Mouse (Mus musculus): ENCODE measurements at regions not wholly inside any gene's neighbourhood (a gene's known extent, or its start where the extent isn't known, plus 50 kb on each side); places are given as distances from the start of the nearest gene placed in this dataset.

DNA sequence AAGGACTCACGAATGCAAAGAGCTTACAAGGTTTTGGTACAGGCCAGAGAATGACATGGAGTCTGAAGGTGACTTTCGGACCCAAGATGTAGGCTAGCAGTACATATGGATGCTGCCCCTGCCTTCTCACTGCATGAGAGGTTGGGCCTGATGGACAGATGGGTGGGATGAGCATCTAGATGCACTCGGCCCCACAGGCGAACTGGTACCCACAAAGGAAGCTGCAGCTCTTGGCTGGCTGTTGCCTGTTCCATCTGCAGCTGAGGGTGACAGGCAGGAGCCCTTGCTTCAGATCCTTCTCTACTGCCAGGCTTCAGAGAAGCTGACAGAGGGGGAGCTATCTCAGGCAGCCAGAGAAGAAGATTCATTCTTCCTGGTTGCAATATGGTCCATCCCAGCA lies 216.8 kb upstream of the Tas2r119 start:
- Histone ChIP-seq H3K4me1 (ENCODE audit: control insufficient read depth, insufficient read depth, low read length) (no peaks in the 10 kb centered on the region), H3K36me3 (ENCODE audit: control insufficient read depth, insufficient read depth, low read length) (no peaks in the 10 kb centered on the region), H3K4me3 (ENCODE audit: low read depth, low read length) (no peak overlapping the region), H3K4me2 (ENCODE audit: low read length) (no peak overlapping the region), H3K27ac (ENCODE audit: low read length) (no peak overlapping the region), H3K9ac (ENCODE audit: low read depth, low read length) (no peak overlapping the region), H3K9me3 (replicated peaks; ENCODE audit: control insufficient read depth, low read length, poor library complexity, severe bottlenecking) (no peaks in the 10 kb centered on the region), H3K27me3 (ENCODE audit: control insufficient read depth, insufficient read depth, low read depth, low read length) (no peaks in the 10 kb centered on the region)
- WGBS: 81% methylated on average over 4 of the region's 4 CpGs
- no peak for ATAC-seq

DNA sequence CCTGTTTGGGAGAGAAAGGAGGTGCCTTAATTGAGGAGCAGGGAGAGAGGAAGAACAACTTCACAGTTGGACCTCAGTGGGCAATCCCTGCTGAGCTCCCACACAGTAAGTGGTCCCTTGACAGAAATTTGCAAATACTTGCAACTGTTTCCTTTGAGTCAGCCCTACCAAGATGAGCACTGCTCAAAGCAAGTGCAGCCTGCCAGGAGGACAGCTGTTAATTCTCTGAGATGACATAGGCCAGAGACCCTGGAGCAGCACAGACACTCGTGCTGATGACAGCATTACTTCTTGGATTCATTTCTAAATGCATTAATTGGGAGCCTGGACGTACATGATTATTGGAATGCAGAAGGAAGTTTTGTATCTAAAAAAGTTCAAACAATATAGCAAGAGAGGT lies 215.1 kb upstream of the Tas2r119 start:
- Histone ChIP-seq H3K4me1 (ENCODE audit: control insufficient read depth, insufficient read depth, low read length) (no peaks in the 10 kb centered on the region), H3K4me2 (ENCODE audit: low read length) (no peak overlapping the region), H3K27me3 (ENCODE audit: control insufficient read depth, insufficient read depth, low read depth, low read length) (no peaks in the 10 kb centered on the region), H3K9me3 (replicated peaks; ENCODE audit: control insufficient read depth, low read length, poor library complexity, severe bottlenecking) (no peaks in the 10 kb centered on the region), H3K9ac (ENCODE audit: low read depth, low read length) (no peak overlapping the region), H3K27ac (ENCODE audit: low read length) (no peak overlapping the region), H3K4me3 (ENCODE audit: low read depth, low read length) (no peak overlapping the region), H3K36me3 (ENCODE audit: control insufficient read depth, insufficient read depth, low read length) (no peaks in the 10 kb centered on the region)
- 64% methylated on average over 2 of the region's 2 CpGs for whole genome bisulfite sequencing
- no peak for ATAC-seq

DNA sequence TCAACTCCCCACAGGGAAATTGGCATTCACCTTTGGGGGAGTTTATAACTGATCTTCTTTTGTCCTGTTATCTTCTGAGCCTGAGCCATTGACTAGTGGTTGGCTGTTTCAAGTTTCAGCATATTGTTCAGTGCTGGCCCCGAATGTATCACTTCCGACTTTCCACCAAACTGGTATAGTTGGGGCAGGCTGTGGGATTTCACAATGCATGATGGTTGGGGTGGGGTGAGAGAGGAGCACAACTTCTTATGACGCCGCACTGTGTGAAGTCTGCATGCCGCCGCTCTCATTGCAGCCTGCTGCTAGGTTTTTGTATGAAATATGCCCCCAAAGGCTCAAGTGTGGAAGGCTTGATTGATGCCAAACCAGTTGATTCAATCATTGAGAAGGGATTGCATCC lies 212.2 kb upstream of the Tas2r119 start:
- Histone ChIP-seq H3K4me2 (ENCODE audit: low read length) (no peak overlapping the region), H3K27me3 (ENCODE audit: control insufficient read depth, insufficient read depth, low read depth, low read length) (no peaks in the 10 kb centered on the region), H3K9me3 (replicated peaks; ENCODE audit: control insufficient read depth, low read length, poor library complexity, severe bottlenecking) (no peaks in the 10 kb centered on the region), H3K27ac (ENCODE audit: low read length) (no peak overlapping the region), H3K9ac (ENCODE audit: low read depth, low read length) (no peak overlapping the region), H3K4me1 (ENCODE audit: control insufficient read depth, insufficient read depth, low read length) (no peaks in the 10 kb centered on the region), H3K36me3 (ENCODE audit: control insufficient read depth, insufficient read depth, low read length) (no peaks in the 10 kb centered on the region), H3K4me3 (ENCODE audit: low read depth, low read length) (no peak overlapping the region)
- 85% methylated on average over 6 of the region's 6 CpGs for WGBS
- ATAC-seq: no peak

DNA sequence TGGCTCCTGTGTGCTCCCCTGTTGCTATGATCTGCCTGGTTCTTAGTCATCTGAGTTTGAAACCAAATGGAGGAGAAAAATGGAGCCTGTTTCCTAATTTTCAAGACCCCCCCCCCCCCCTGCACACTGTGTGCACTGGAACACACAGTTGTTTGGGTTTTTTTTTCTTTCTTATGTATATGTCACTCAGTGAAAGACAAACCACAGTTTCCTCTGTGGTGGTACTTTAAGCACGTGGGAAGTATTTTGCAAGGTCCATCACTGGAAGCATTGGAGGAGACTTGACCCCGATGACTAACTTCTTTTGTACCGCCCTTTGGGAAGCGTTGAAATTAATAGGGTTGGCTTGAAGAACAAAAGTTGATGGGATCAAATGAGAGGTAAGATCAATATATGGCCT lies 211.5 kb upstream of the Tas2r119 start:
- 93% methylated on average over 4 of the region's 4 CpGs for WGBS
- Histone ChIP-seq H3K27me3 (ENCODE audit: control insufficient read depth, insufficient read depth, low read depth, low read length) (no peaks in the 10 kb centered on the region), H3K4me2 (ENCODE audit: low read length) (no peak overlapping the region), H3K4me1 (ENCODE audit: control insufficient read depth, insufficient read depth, low read length) (no peaks in the 10 kb centered on the region), H3K27ac (ENCODE audit: low read length) (no peak overlapping the region), H3K9me3 (replicated peaks; ENCODE audit: control insufficient read depth, low read length, poor library complexity, severe bottlenecking) (no peaks in the 10 kb centered on the region), H3K36me3 (ENCODE audit: control insufficient read depth, insufficient read depth, low read length) (no peaks in the 10 kb centered on the region), H3K9ac (ENCODE audit: low read depth, low read length) (no peak overlapping the region), H3K4me3 (ENCODE audit: low read depth, low read length) (no peak overlapping the region)
- ATAC-seq: no peak

DNA sequence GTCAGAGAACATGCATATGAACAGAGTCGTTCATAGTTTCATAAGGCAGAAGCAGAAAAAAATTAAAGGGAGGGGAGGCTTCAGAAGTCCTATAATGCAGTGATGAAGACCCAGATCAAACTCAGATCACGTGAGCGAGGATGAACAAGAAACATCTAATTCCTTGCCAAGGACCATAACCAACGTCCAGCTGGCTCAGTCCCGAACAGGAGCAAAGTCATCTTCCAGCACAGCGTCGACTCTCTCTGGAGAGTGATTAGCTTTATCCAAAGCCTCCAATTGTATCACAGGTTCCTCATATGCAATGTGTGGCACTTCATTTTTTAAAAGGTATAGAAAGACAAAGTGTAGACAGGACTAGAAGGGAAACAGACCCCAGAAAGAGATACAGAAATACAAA lies 204.2 kb upstream of the Tas2r119 start:
- Histone ChIP-seq H3K4me3 (ENCODE audit: low read depth, low read length) (no peak overlapping the region), H3K27ac (ENCODE audit: low read length) (no peak overlapping the region), H3K4me1 (ENCODE audit: control insufficient read depth, insufficient read depth, low read length) (no peaks in the 10 kb centered on the region), H3K9me3 (replicated peaks; ENCODE audit: control insufficient read depth, low read length, poor library complexity, severe bottlenecking) (no peaks in the 10 kb centered on the region), H3K27me3 (ENCODE audit: control insufficient read depth, insufficient read depth, low read depth, low read length) (no peaks in the 10 kb centered on the region), H3K36me3 (ENCODE audit: control insufficient read depth, insufficient read depth, low read length) (no peaks in the 10 kb centered on the region), H3K9ac (ENCODE audit: low read depth, low read length) (no peak overlapping the region), H3K4me2 (ENCODE audit: low read length) (no peak overlapping the region)
- ATAC-seq: no peak
- WGBS: 93% methylated on average over 7 of the region's 7 CpGs

DNA sequence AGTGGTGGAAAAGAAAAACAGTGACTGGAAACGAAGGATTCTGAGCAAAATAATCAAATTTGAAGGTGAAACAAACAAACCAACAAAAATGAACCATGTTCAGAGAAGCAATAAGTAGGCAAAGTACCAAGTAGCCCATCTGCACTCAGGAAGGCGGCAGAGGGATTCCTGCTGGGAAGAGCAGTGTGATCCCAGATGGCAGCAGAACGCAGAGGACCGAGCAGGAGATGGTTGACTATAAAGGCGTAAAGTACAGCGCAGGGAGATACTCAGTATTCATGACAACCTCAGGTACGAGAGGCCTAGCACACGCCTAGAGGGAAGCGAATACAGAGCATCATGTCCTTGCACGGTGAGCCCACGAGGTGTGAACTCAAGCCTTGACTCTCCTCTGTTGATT lies 203.2 kb upstream of the Tas2r119 start:
- Histone ChIP-seq H3K4me2 (ENCODE audit: low read length) (no peak overlapping the region), H3K9me3 (replicated peaks; ENCODE audit: control insufficient read depth, low read length, poor library complexity, severe bottlenecking) (no peaks in the 10 kb centered on the region), H3K4me3 (ENCODE audit: low read depth, low read length) (no peak overlapping the region), H3K27me3 (ENCODE audit: control insufficient read depth, insufficient read depth, low read depth, low read length) (no peaks in the 10 kb centered on the region), H3K9ac (ENCODE audit: low read depth, low read length) (no peak overlapping the region), H3K27ac (ENCODE audit: low read length) (no peak overlapping the region), H3K36me3 (ENCODE audit: control insufficient read depth, insufficient read depth, low read length) (no peaks in the 10 kb centered on the region), H3K4me1 (ENCODE audit: control insufficient read depth, insufficient read depth, low read length) (no peaks in the 10 kb centered on the region)
- 91% methylated on average over 11 of the region's 11 CpGs for WGBS
- no peak for ATAC-seq

DNA sequence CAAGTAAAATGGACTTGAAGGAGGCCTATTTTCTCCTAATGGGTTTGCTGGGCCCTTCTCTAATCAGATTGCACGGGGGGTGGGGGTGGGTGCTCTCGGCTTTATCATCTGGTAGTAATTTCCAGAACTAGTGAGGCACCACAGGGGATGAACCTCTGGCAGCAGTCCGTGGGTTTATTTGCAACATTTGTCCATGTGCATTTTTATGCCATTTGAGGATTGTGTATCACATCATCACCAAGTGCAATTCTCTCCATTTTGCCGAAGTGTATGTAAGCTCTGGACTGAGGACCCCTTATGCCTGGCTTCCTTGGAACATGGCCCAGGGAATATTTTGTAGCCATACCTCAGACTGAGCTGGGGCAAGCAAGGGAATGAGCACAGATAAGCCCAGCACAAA lies 200.6 kb upstream of the Tas2r119 start:
- H3K9ac ChIP-seq (ENCODE audit: low read depth, low read length): no peak overlapping the region
- H3K4me2 ChIP-seq (ENCODE audit: low read length): no peak overlapping the region
- H3K27me3 ChIP-seq (ENCODE audit: control insufficient read depth, insufficient read depth, low read depth, low read length): no peaks in the 10 kb centered on the region
- H3K9me3 ChIP-seq (replicated peaks; ENCODE audit: control insufficient read depth, low read length, poor library complexity, severe bottlenecking): no peaks in the 10 kb centered on the region
- no peak overlapping the region for H3K27ac ChIP-seq (ENCODE audit: low read length)
- H3K4me1 ChIP-seq (ENCODE audit: control insufficient read depth, insufficient read depth, low read length): no peaks in the 10 kb centered on the region
- no peak overlapping the region for H3K4me3 ChIP-seq (ENCODE audit: low read depth, low read length)
- ATAC-seq: no peak
- whole genome bisulfite sequencing: 66% methylated on average over 4 of the region's 4 CpGs
- H3K36me3 ChIP-seq (ENCODE audit: control insufficient read depth, insufficient read depth, low read length): no peaks in the 10 kb centered on the region

DNA sequence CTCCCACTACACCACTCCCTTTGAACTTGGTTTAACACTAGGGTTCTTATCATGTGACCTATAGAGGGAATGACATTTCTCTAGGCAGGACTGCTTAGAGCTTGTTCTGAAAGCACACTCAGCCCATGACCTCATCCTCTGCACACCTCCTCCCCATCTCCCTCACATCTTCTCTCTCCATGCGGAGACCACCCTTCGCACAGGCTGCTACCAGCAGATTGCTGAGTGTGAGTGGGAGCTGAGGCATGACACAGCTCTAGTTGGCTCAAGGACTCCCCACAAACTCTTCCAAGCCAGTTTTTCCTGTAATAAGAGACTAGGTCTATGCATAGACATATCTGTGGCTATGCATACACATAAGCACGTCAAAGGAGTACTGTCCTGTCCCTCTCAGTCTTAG lies 199.5 kb upstream of the Tas2r119 start:
- no peak overlapping the region for H3K4me3 ChIP-seq (ENCODE audit: low read depth, low read length)
- H3K9ac ChIP-seq (ENCODE audit: low read depth, low read length): no peak overlapping the region
- H3K27ac ChIP-seq (ENCODE audit: low read length): no peak overlapping the region
- H3K27me3 ChIP-seq (ENCODE audit: control insufficient read depth, insufficient read depth, low read depth, low read length): no peaks in the 10 kb centered on the region
- H3K4me2 ChIP-seq (ENCODE audit: low read length): no peak overlapping the region
- no peak for ATAC-seq
- no peaks in the 10 kb centered on the region for H3K4me1 ChIP-seq (ENCODE audit: control insufficient read depth, insufficient read depth, low read length)
- no peaks in the 10 kb centered on the region for H3K9me3 ChIP-seq (replicated peaks; ENCODE audit: control insufficient read depth, low read length, poor library complexity, severe bottlenecking)
- WGBS: 83% methylated on average over 3 of the region's 3 CpGs
- H3K36me3 ChIP-seq (ENCODE audit: control insufficient read depth, insufficient read depth, low read length): no peaks in the 10 kb centered on the region

DNA sequence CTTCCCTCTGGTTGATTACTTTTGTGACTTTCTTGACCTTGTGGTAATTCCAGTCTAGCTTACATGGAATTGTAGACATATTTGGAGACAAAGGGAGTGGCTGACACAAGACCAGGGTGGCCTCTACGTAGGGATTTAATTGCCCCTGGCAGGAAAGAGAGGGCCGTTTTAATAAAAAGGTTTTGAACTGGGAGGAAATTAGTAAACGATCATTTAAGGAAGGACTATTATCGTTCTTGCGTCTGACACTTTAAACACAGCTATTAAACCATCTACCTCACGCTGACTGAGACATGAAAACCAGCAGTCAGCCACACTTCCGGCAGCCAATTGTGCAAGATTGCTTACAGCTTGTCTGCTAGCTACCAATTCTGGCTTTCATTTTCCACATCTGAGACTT lies 197.1 kb upstream of the Tas2r119 start:
- ATAC-seq: no peak
- no peaks in the 10 kb centered on the region for H3K4me1 ChIP-seq (ENCODE audit: control insufficient read depth, insufficient read depth, low read length)
- H3K27ac ChIP-seq (ENCODE audit: low read length): no peak overlapping the region
- no peak overlapping the region for H3K9ac ChIP-seq (ENCODE audit: low read depth, low read length)
- H3K36me3 ChIP-seq (ENCODE audit: control insufficient read depth, insufficient read depth, low read length): no peaks in the 10 kb centered on the region
- no peaks in the 10 kb centered on the region for H3K27me3 ChIP-seq (ENCODE audit: control insufficient read depth, insufficient read depth, low read depth, low read length)
- H3K4me3 ChIP-seq (ENCODE audit: low read depth, low read length): no peak overlapping the region
- 66% methylated on average over 7 of the region's 7 CpGs for WGBS
- H3K9me3 ChIP-seq (replicated peaks; ENCODE audit: control insufficient read depth, low read length, poor library complexity, severe bottlenecking): no peaks in the 10 kb centered on the region
- H3K4me2 ChIP-seq (ENCODE audit: low read length): no peak overlapping the region

DNA sequence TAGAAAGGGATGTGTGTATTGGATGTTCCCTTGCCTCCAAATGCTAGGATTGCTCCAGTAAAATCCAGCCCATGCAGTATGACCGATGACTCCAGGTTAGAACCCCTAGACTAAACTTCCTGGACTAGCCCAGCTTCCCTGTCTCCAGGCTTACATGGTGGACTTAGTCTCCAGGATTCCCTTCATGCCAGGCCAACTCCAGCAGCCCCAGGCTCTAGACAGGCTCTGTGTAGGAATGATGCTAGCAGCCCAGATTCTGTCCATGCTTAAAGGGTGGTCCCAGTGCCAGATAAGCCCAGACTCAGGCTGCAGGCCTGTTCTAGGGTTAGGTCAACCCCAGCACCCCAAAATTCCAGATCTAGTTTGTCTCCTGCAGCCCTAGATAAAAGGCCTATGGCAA lies 196.3 kb upstream of the Tas2r119 start:
- no peak overlapping the region for H3K27ac ChIP-seq (ENCODE audit: low read length)
- WGBS: 95% methylated on average over 1 of the region's 1 CpGs
- H3K9me3 ChIP-seq (replicated peaks; ENCODE audit: control insufficient read depth, low read length, poor library complexity, severe bottlenecking): no peaks in the 10 kb centered on the region
- H3K4me2 ChIP-seq (ENCODE audit: low read length): no peak overlapping the region
- no peak for ATAC-seq
- no peak overlapping the region for H3K4me3 ChIP-seq (ENCODE audit: low read depth, low read length)
- no peaks in the 10 kb centered on the region for H3K36me3 ChIP-seq (ENCODE audit: control insufficient read depth, insufficient read depth, low read length)
- no peak overlapping the region for H3K9ac ChIP-seq (ENCODE audit: low read depth, low read length)
- H3K4me1 ChIP-seq (ENCODE audit: control insufficient read depth, insufficient read depth, low read length): no peaks in the 10 kb centered on the region
- H3K27me3 ChIP-seq (ENCODE audit: control insufficient read depth, insufficient read depth, low read depth, low read length): no peaks in the 10 kb centered on the region
